Mouse (Mus musculus) kidney, embryonic 15.5 days (tissue): Measurements from ENCODE around the gene Hsd17b12. TPM values are rescaled to one million over a fixed set of nuclear protein-coding genes. Genes with fewer than 3 reads are reported as not detected.

Source experiments
- ATAC-seq: fragments of 200-750 bp; cut with Nextera tagmentation; replicated peaks from 2 replicates; pipeline ENCODE4 v1.8.0; 2017; ENCODE audit warnings: moderate TSS enrichment; ENCODE audit not compliant: low FRiP score
- H3K27ac ChIP-seq: fragments of 300-500 bp; sonication (generic); 2 replicates; pipeline ENCODE4 v1.5.1; 2015; ENCODE audit warnings: mild to moderate bottlenecking, inconsistent platforms
- H3K27me3 ChIP-seq: fragments of 300-500 bp; sonication (generic); 2 replicates; pipeline ENCODE4 v1.6.1; 2015; ENCODE audit warnings: inconsistent platforms
- H3K36me3 ChIP-seq: fragments of 300-500 bp; sonication (generic); 2 replicates; pipeline ENCODE4 v1.6.1; 2015; ENCODE audit warnings: inconsistent platforms
- H3K4me1 ChIP-seq: fragments of 300-500 bp; sonication (generic); 2 replicates; pipeline ENCODE4 v1.6.1; 2015; ENCODE audit warnings: inconsistent platforms
- H3K4me2 ChIP-seq: fragments of 300-500 bp; sonication (generic); 2 replicates; pipeline ENCODE4 v1.6.1; 2015; ENCODE audit warnings: moderate library complexity, mild to moderate bottlenecking, inconsistent platforms
- H3K4me3 ChIP-seq: fragments of 300-500 bp; sonication (generic); replicated peaks from 2 replicates; pipeline ENCODE4 v1.5.1; 2015; ENCODE audit warnings: mild to moderate bottlenecking, inconsistent platforms
- H3K9ac ChIP-seq: fragments of 300-500 bp; sonication (generic); 2 replicates; pipeline ENCODE4 v1.6.1; 2015; ENCODE audit warnings: mild to moderate bottlenecking, inconsistent platforms
- H3K9me3 ChIP-seq: fragments of 300-500 bp; sonication (generic); replicated peaks from 2 replicates; pipeline ENCODE4 v1.6.1; 2016; ENCODE audit warnings: inconsistent platforms
- WGBS: fragments of 180-500 bp; shearing (Covaris S2); methylation state at CpG from one replicate; pipeline ENCODE4 v1.1.7; 2015; ENCODE audit warnings: mixed read lengths; 5-methylcytosine and 5-hydroxymethylcytosine counted together
- polyA plus RNA-seq: library from polyadenylated mRNA; unstranded; fragments of >200 nt; fragmentation: Nextera tagmentation; extraction: Ambion mirVana; gene quantifications from 2 replicates; pipeline ENCODE4 v1.2.1, GENCODE M21; 2015

Hsd17b12 gene
- 130 and 131 TPM in 2 replicates for polyA plus RNA-seq

- Histone ChIP-seq H3K27me3 (no peaks in the 10 kb centered on the region), H3K36me3 (no peaks in the 10 kb centered on the region), H3K4me1 (peaks cover 22% of the 10 kb centered on the region), H3K9ac (peak within 1 kb of the TSS; percentile 87), H3K9me3 (no peaks in the 10 kb centered on the region), H3K4me3 (peak within 1 kb of the TSS; percentile 95), H3K4me2 (peak within 1 kb of the TSS; percentile 66), H3K27ac (peak within 1 kb of the TSS; percentile 95)
- WGBS = under 1% methylated on average over 69 of the region's 69 CpGs
- peak; percentile 100 for ATAC-seq
Observed at GRCm38 (mm10) chr2:94157592-94158519, at the start of gene Hsd17b12. Gene Hsd17b12, minus strand, starts transcription at chr2:94157964.

GRCm38 (mm10) chr2:94184906-94185305, 27.1 kb upstream of the Hsd17b12 start:
- ATAC-seq = no peak

GRCm38 (mm10) chr2:94184142-94184541, 26.4 kb upstream of the Hsd17b12 start:
- peaks cover 42% of the 10 kb centered on the region for H3K27me3 ChIP-seq
- no peaks in the 10 kb centered on the region for H3K36me3 ChIP-seq
- ATAC-seq = no peak
- no peak overlapping the region for H3K4me3 ChIP-seq
- no peaks in the 10 kb centered on the region for H3K9me3 ChIP-seq
- no peak overlapping the region for H3K4me2 ChIP-seq
- 14% methylated on average over 6 of the region's 6 CpGs for WGBS
- H3K9ac ChIP-seq = no peak overlapping the region
- no peak overlapping the region for H3K27ac ChIP-seq
- no peaks in the 10 kb centered on the region for H3K4me1 ChIP-seq

More at GRCm38 (mm10) chr2:94184906-94185305, 27.1 kb upstream of the Hsd17b12 start:
- Histone ChIP-seq H3K9ac (no peak overlapping the region), H3K4me1 (no peaks in the 10 kb centered on the region), H3K4me2 (no peak overlapping the region), H3K27me3 (peaks cover 46% of the 10 kb centered on the region), H3K27ac (no peak overlapping the region), H3K36me3 (no peaks in the 10 kb centered on the region), H3K4me3 (no peak overlapping the region), H3K9me3 (no peaks in the 10 kb centered on the region)
- WGBS = 89% methylated on average over 2 of the region's 2 CpGs

GRCm38 (mm10) chr2:94179030-94179407, 21.3 kb upstream of the Hsd17b12 start:
- Histone ChIP-seq H3K27me3 (peaks cover 17% of the 10 kb centered on the region), H3K36me3 (no peaks in the 10 kb centered on the region), H3K27ac (no peak overlapping the region), H3K9ac (no peak overlapping the region), H3K9me3 (no peaks in the 10 kb centered on the region), H3K4me2 (0 out of 2 replicates have a peak overlapping the region, but pooled peaks have one; percentile 60), H3K4me3 (peak overlapping the region; percentile 82), H3K4me1 (peaks cover 10% of the 10 kb centered on the region)
- WGBS = under 1% methylated on average over 3 of the region's 3 CpGs
- ATAC-seq = peak; percentile 78

- Histone ChIP-seq H3K27ac (peak overlapping the region; percentile 28; the same call in 1 of the 2 replicates), H3K4me3 (peak overlapping the region; percentile 82)
Observed at GRCm38 (mm10) chr2:94178321-94179029, 20.7 kb upstream of the Hsd17b12 start.

GRCm38 (mm10) chr2:94177294-94177693, 19.5 kb upstream of the Hsd17b12 start:
- ATAC-seq = no peak
- H3K4me3 ChIP-seq = no peak overlapping the region; the same call in 1 of the 2 replicates
- no peaks in the 10 kb centered on the region for H3K9me3 ChIP-seq
- H3K36me3 ChIP-seq = no peaks in the 10 kb centered on the region
- no peak overlapping the region for H3K27ac ChIP-seq
- no peak overlapping the region for H3K9ac ChIP-seq
- H3K4me2 ChIP-seq = peak overlapping the region; percentile 60
- 90% methylated on average over 6 of the region's 6 CpGs for WGBS
- peaks cover 3% of the 10 kb centered on the region; the same call in 1 of the 2 replicates for H3K27me3 ChIP-seq
- peaks cover 10% of the 10 kb centered on the region for H3K4me1 ChIP-seq

More at GRCm38 (mm10) chr2:94178321-94179029, 20.7 kb upstream of the Hsd17b12 start:
- under 1% methylated on average over 22 of the region's 22 CpGs for WGBS
- ATAC-seq = peak; percentile 99
- Histone ChIP-seq H3K4me1 (peaks cover 10% of the 10 kb centered on the region), H3K9me3 (no peaks in the 10 kb centered on the region), H3K36me3 (no peaks in the 10 kb centered on the region), H3K9ac (peak overlapping the region; percentile 84), H3K4me2 (peak overlapping the region; percentile 60), H3K27me3 (peaks cover 13% of the 10 kb centered on the region)

- Histone ChIP-seq H3K4me3 (no peak overlapping the region), H3K4me2 (no peak overlapping the region), H3K36me3 (no peaks in the 10 kb centered on the region), H3K9ac (no peak overlapping the region), H3K27ac (no peak overlapping the region), H3K27me3 (peaks cover 2% of the 10 kb centered on the region; the same call in 1 of the 2 replicates), H3K4me1 (peaks cover 10% of the 10 kb centered on the region), H3K9me3 (no peaks in the 10 kb centered on the region)
- WGBS = 93% methylated on average over 3 of the region's 3 CpGs
- no peak for ATAC-seq
Observed at GRCm38 (mm10) chr2:94176381-94176780, 18.6 kb upstream of the Hsd17b12 start.

- Histone ChIP-seq H3K9me3 (no peaks in the 10 kb centered on the region), H3K4me3 (no peak overlapping the region), H3K36me3 (no peaks in the 10 kb centered on the region), H3K27me3 (no peaks in the 10 kb centered on the region), H3K27ac (no peak overlapping the region), H3K4me1 (peaks cover 10% of the 10 kb centered on the region), H3K4me2 (no peak overlapping the region), H3K9ac (no peak overlapping the region)
- 93% methylated on average over 13 of the region's 13 CpGs for WGBS
- ATAC-seq = no peak
Observed at GRCm38 (mm10) chr2:94173549-94173948, 15.8 kb upstream of the Hsd17b12 start.

GRCm38 (mm10) chr2:94163207-94163606, 5.4 kb upstream of the Hsd17b12 start:
- peaks cover 3% of the 10 kb centered on the region; the same call in 1 of the 2 replicates for H3K4me1 ChIP-seq
- H3K9ac ChIP-seq = no peak overlapping the region
- H3K27ac ChIP-seq = no peak overlapping the region
- no peaks in the 10 kb centered on the region for H3K27me3 ChIP-seq
- no peak overlapping the region for H3K4me2 ChIP-seq
- 71% methylated on average over 2 of the region's 2 CpGs for WGBS
- no peaks in the 10 kb centered on the region for H3K9me3 ChIP-seq
- no peak for ATAC-seq
- H3K36me3 ChIP-seq = no peaks in the 10 kb centered on the region
- no peak overlapping the region for H3K4me3 ChIP-seq

GRCm38 (mm10) chr2:94162141-94162540, 4.4 kb upstream of the Hsd17b12 start:
- Histone ChIP-seq H3K27ac (no peak overlapping the region), H3K4me2 (no peak overlapping the region), H3K9ac (no peak overlapping the region), H3K9me3 (no peaks in the 10 kb centered on the region), H3K27me3 (no peaks in the 10 kb centered on the region), H3K36me3 (no peaks in the 10 kb centered on the region), H3K4me3 (no peak overlapping the region), H3K4me1 (peaks cover 3% of the 10 kb centered on the region; the same call in 1 of the 2 replicates)
- no peak for ATAC-seq
- WGBS = 71% methylated on average over 6 of the region's 6 CpGs

GRCm38 (mm10) chr2:94158520-94158884, 738 bp upstream of the Hsd17b12 start:
- WGBS = 23% methylated on average over 4 of the region's 4 CpGs

GRCm38 (mm10) chr2:94157051-94157450, 713 bp downstream of the Hsd17b12 start:
- peak overlapping the region; percentile 95 for H3K4me3 ChIP-seq
- H3K36me3 ChIP-seq = no peaks in the 10 kb centered on the region
- peak overlapping the region; percentile 87 for H3K9ac ChIP-seq
- no peak for ATAC-seq
- H3K4me2 ChIP-seq = peak overlapping the region; percentile 66
- no peaks in the 10 kb centered on the region for H3K27me3 ChIP-seq
- peak overlapping the region; percentile 95 for H3K27ac ChIP-seq
- WGBS = under 1% methylated on average over 10 of the region's 10 CpGs
- H3K4me1 ChIP-seq = peaks cover 30% of the 10 kb centered on the region
- H3K9me3 ChIP-seq = no peaks in the 10 kb centered on the region

More at GRCm38 (mm10) chr2:94158520-94158884, 738 bp upstream of the Hsd17b12 start:
- Histone ChIP-seq H3K9ac (peak overlapping the region; percentile 38; the same call in 1 of the 2 replicates), H3K4me1 (peaks cover 21% of the 10 kb centered on the region), H3K4me2 (peak overlapping the region; percentile 64), H3K36me3 (no peaks in the 10 kb centered on the region), H3K4me3 (peak overlapping the region; percentile 95), H3K27me3 (no peaks in the 10 kb centered on the region), H3K27ac (peak overlapping the region; percentile 76), H3K9me3 (no peaks in the 10 kb centered on the region)
- no peak for ATAC-seq
